Mouse (Mus musculus) heart, adult 2 months (tissue): ENCODE measurements at regions not wholly inside any gene's neighbourhood (a gene's known extent, or its start where the extent isn't known, plus 50 kb on each side); places are given as distances from the start of the nearest gene placed in this dataset.
A peak's percentile ranks its signal among the peaks of the same experiment; 100 is the strongest.

Experiments used
- DNase-seq, 2 experiments: peaks; one replicate each; pipeline ENCODE4 v3.0.0; 2021
- H3K27ac ChIP-seq: fragments of 200-600 bp; 2 replicates; pipeline ENCODE4 v1.8.1; 2022
- H3K27me3 ChIP-seq: fragments of 200-500 bp; 2 replicates; pipeline ENCODE4 v1.6.1; 2012; ENCODE audit warnings: mild to moderate bottlenecking, low read length, inconsistent platforms, mixed read lengths; ENCODE audit not compliant: control insufficient read depth, insufficient read depth
- H3K36me3 ChIP-seq: fragments of 200-500 bp; 2 replicates; pipeline ENCODE4 v1.6.1; 2012; ENCODE audit warnings: low read length, inconsistent platforms; ENCODE audit not compliant: control insufficient read depth, insufficient read depth
- H3K4me1 ChIP-seq: fragments of 200-500 bp; 2 replicates; pipeline ENCODE4 v1.6.1; 2011; ENCODE audit warnings: low read length; ENCODE audit not compliant: control insufficient read depth, insufficient read depth
- H3K4me3 ChIP-seq: fragments of 200-600 bp; 2 replicates; pipeline ENCODE4 v1.8.1; 2022
- H3K79me2 ChIP-seq: fragments of 200-500 bp; replicated peaks from 2 replicates; pipeline ENCODE4 v1.6.1; 2012; ENCODE audit warnings: mild to moderate bottlenecking, inconsistent platforms, low read length, moderate library complexity, mixed read lengths; ENCODE audit not compliant: control insufficient read depth, insufficient read depth
- H3K9ac ChIP-seq: fragments of 200-500 bp; 2 replicates; pipeline ENCODE4 v1.6.1; 2012; ENCODE audit warnings: low read depth, mild to moderate bottlenecking, control low read depth, inconsistent platforms, low read length, mixed read lengths
- CTCF ChIP-seq: fragments of 200-600 bp; IDR thresholded peaks from 2 replicates; pipeline ENCODE4 v1.8.1; 2022; ENCODE audit warnings: antibody characterized with exemption, mild to moderate bottlenecking, moderate library complexity
- EP300 ChIP-seq: fragments of 200-500 bp; IDR thresholded peaks from 2 replicates; pipeline ENCODE4 v1.6.1; 2011; ENCODE audit warnings: low read depth, low read length, control low read depth; ENCODE audit not compliant: insufficient read depth
- POLR2A ChIP-seq: fragments of 200-500 bp; IDR thresholded peaks from 2 replicates; pipeline ENCODE4 v1.6.1; 2011; ENCODE audit warnings: mild to moderate bottlenecking, low read depth, low read length, control low read depth; ENCODE audit not compliant: insufficient read depth
- WGBS: fragments of 180-500 bp; shearing (Covaris S2); methylation state at CpG from one replicate; pipeline ENCODE4 v1.1.7; 2018; 5-methylcytosine and 5-hydroxymethylcytosine counted together
- intact Hi-C: fragments of 180-260 bp; cut with DNase I; formaldehyde crosslinking; loops from one replicate; pipeline ENCODE4 v1.15.1; 2025

- 85% methylated on average over 1 of the region's 1 CpGs for WGBS
- no peak for DNase-seq
Observed at GRCm38 (mm10) chr14:104008538-104008937, 164.3 kb upstream of the Ednrb start.

GRCm38 (mm10) chr14:104006426-104006825, 162.2 kb upstream of the Ednrb start:
- Histone ChIP-seq H3K4me3 (no peak overlapping the region), H3K79me2 (no peaks in the 10 kb centered on the region), H3K27ac (no peak overlapping the region), H3K4me1 (no peaks in the 10 kb centered on the region), H3K27me3 (no peaks in the 10 kb centered on the region), H3K36me3 (no peaks in the 10 kb centered on the region), H3K9ac (no peak overlapping the region)
- intact Hi-C loops, result no loop called here
- WGBS, result 63% methylated on average over 4 of the region's 4 CpGs
- TF ChIP-seq CTCF (no peak), EP300 (no peak), POLR2A (no peak)
- no peak for DNase-seq

More at GRCm38 (mm10) chr14:104008538-104008937, 164.3 kb upstream of the Ednrb start:
- Histone ChIP-seq H3K9ac (no peak overlapping the region), H3K79me2 (no peaks in the 10 kb centered on the region), H3K4me1 (no peaks in the 10 kb centered on the region), H3K4me3 (no peak overlapping the region), H3K36me3 (no peaks in the 10 kb centered on the region), H3K27ac (no peak overlapping the region), H3K27me3 (no peaks in the 10 kb centered on the region)
- intact Hi-C loops, result no loop called here
- no peak for TF ChIP-seq CTCF
- TF ChIP-seq EP300, result no peak
- no peak for TF ChIP-seq POLR2A

GRCm38 (mm10) chr14:104005132-104005531, 160.9 kb upstream of the Ednrb start:
- H3K4me1 ChIP-seq, result no peaks in the 10 kb centered on the region
- intact Hi-C loops, result no loop called here
- H3K4me3 ChIP-seq, result no peak overlapping the region
- WGBS, result 57% methylated on average over 2 of the region's 2 CpGs
- no peak overlapping the region for H3K27ac ChIP-seq
- H3K27me3 ChIP-seq, result no peaks in the 10 kb centered on the region
- no peaks in the 10 kb centered on the region for H3K36me3 ChIP-seq
- no peak for TF ChIP-seq POLR2A
- TF ChIP-seq CTCF, result no peak
- TF ChIP-seq EP300, result no peak
- H3K9ac ChIP-seq, result no peak overlapping the region
- peak in 1 of 2 experiments; percentile 25 for DNase-seq
- H3K79me2 ChIP-seq, result no peaks in the 10 kb centered on the region

GRCm38 (mm10) chr14:104002421-104002820, 158.2 kb upstream of the Ednrb start:
- Histone ChIP-seq H3K36me3 (no peaks in the 10 kb centered on the region), H3K4me3 (no peak overlapping the region), H3K4me1 (no peaks in the 10 kb centered on the region), H3K79me2 (no peaks in the 10 kb centered on the region), H3K27ac (no peak overlapping the region), H3K9ac (no peak overlapping the region), H3K27me3 (no peaks in the 10 kb centered on the region)
- WGBS, result 47% methylated on average over 1 of the region's 1 CpGs
- intact Hi-C loops, result no loop called here
- TF ChIP-seq EP300, result no peak
- TF ChIP-seq POLR2A, result no peak
- TF ChIP-seq CTCF, result no peak
- no peak for DNase-seq

GRCm38 (mm10) chr14:103990418-103990817, 146.2 kb upstream of the Ednrb start:
- no peaks in the 10 kb centered on the region for H3K79me2 ChIP-seq
- H3K9ac ChIP-seq, result no peak overlapping the region
- WGBS, result 85% methylated on average over 3 of the region's 3 CpGs
- no peaks in the 10 kb centered on the region for H3K27me3 ChIP-seq
- TF ChIP-seq POLR2A (no peak), CTCF (no peak), EP300 (no peak)
- no peak overlapping the region for H3K4me3 ChIP-seq
- H3K4me1 ChIP-seq, result no peaks in the 10 kb centered on the region
- no peaks in the 10 kb centered on the region for H3K36me3 ChIP-seq
- no peak for DNase-seq
- intact Hi-C loops, result no loop called here
- H3K27ac ChIP-seq, result no peak overlapping the region

- DNase-seq, result no peak
- Histone ChIP-seq H3K79me2 (no peaks in the 10 kb centered on the region), H3K9ac (no peak overlapping the region), H3K4me3 (no peak overlapping the region), H3K36me3 (no peaks in the 10 kb centered on the region), H3K27me3 (no peaks in the 10 kb centered on the region), H3K4me1 (no peaks in the 10 kb centered on the region), H3K27ac (no peak overlapping the region)
- intact Hi-C loops, result no loop called here
- WGBS, result 91% methylated on average over 1 of the region's 1 CpGs
- no peak for TF ChIP-seq EP300
- no peak for TF ChIP-seq POLR2A
- TF ChIP-seq CTCF, result no peak
Observed at GRCm38 (mm10) chr14:103989949-103990348, 145.7 kb upstream of the Ednrb start.
